Mouse (Mus musculus) heart, postnatal 0 days (tissue): ENCODE results near the gene Mst1. TPM values are rescaled to one million over a fixed set of nuclear protein-coding genes. Genes with fewer than 3 reads are reported as not detected.

Experiments used
- ATAC-seq: fragments of 200-750 bp; cut with Nextera tagmentation; 2 replicates; pipeline ENCODE4 v1.8.0; 2017; ENCODE audit warnings: low read depth, moderate number of reproducible peaks, moderate library complexity; ENCODE audit not compliant: insufficient read depth
- DNase-seq: peaks from one replicate; pipeline ENCODE4 v3.0.0-alpha.2; 2016; ENCODE audit warnings: low spot score
- H3K27ac ChIP-seq: fragments of 300-500 bp; sonication (generic); 2 replicates; pipeline ENCODE4 v1.5.1; 2014; ENCODE audit warnings: low read depth, mild to moderate bottlenecking
- H3K27me3 ChIP-seq: fragments of 300-500 bp; sonication (generic); 2 replicates; pipeline ENCODE4 v1.6.1; 2014; ENCODE audit warnings: low read length, mixed read lengths; ENCODE audit not compliant: control insufficient read depth, insufficient read depth
- H3K36me3 ChIP-seq: fragments of 300-500 bp; sonication (generic); replicated peaks from 2 replicates; pipeline ENCODE4 v1.6.1; 2014; ENCODE audit warnings: low read length, mixed read lengths; ENCODE audit not compliant: control insufficient read depth, insufficient read depth
- H3K4me1 ChIP-seq: fragments of 300-500 bp; sonication (generic); 2 replicates; pipeline ENCODE4 v1.6.1; 2014; ENCODE audit warnings: antibody characterized with exemption; ENCODE audit not compliant: control insufficient read depth, insufficient read depth
- H3K4me2 ChIP-seq: fragments of 300-500 bp; sonication (generic); 2 replicates; pipeline ENCODE4 v1.6.1; 2014; ENCODE audit warnings: low read depth, mild to moderate bottlenecking, low read length, moderate library complexity
- H3K4me3 ChIP-seq: fragments of 300-500 bp; sonication (generic); 2 replicates; pipeline ENCODE4 v1.5.1; 2014; ENCODE audit warnings: low read depth, low read length
- H3K9ac ChIP-seq: fragments of 300-500 bp; sonication (generic); replicated peaks from 2 replicates; pipeline ENCODE4 v1.6.1; 2014; ENCODE audit warnings: low read depth, low read length, mixed read lengths
- H3K9me3 ChIP-seq: fragments of 300-500 bp; sonication (generic); replicated peaks from 2 replicates; pipeline ENCODE4 v1.6.1; 2016; ENCODE audit warnings: low read length; ENCODE audit not compliant: control insufficient read depth
- CTCF ChIP-seq: IDR thresholded peaks from 2 replicates; pipeline ENCODE4 v1.5.1; 2016; ENCODE audit warnings: antibody characterized with exemption, control low read depth, low read depth
- EP300 ChIP-seq: IDR thresholded peaks from 2 replicates; pipeline ENCODE4 v1.6.1; 2016; ENCODE audit warnings: antibody characterized with exemption, low read depth
- WGBS: fragments of 180-500 bp; shearing (Covaris S2); extraction: QIAGEN DNeasy Blood & Tissue Kit; methylation state at CpG from one replicate; pipeline ENCODE4 v1.1.7; 2014; 5-methylcytosine and 5-hydroxymethylcytosine counted together
- polyA plus RNA-seq: library from polyadenylated mRNA; unstranded; fragments of >200 nt; fragmentation: Nextera tagmentation; extraction: Ambion mirVana; gene quantifications from 2 replicates; pipeline ENCODE4 v1.2.1, GENCODE M21; 2015
- total RNA-seq: library from RNA; depleted of rRNA; stranded (reverse); fragments of >200 nt; gene quantifications from 2 replicates; pipeline ENCODE4 v1.2.3, GENCODE M21; 2014; ENCODE audit warnings: low replicate concordance

Gene Mst1
- total and polyA plus RNA-seq, 2 experiments from 2014 or later, result not detected

DNA sequence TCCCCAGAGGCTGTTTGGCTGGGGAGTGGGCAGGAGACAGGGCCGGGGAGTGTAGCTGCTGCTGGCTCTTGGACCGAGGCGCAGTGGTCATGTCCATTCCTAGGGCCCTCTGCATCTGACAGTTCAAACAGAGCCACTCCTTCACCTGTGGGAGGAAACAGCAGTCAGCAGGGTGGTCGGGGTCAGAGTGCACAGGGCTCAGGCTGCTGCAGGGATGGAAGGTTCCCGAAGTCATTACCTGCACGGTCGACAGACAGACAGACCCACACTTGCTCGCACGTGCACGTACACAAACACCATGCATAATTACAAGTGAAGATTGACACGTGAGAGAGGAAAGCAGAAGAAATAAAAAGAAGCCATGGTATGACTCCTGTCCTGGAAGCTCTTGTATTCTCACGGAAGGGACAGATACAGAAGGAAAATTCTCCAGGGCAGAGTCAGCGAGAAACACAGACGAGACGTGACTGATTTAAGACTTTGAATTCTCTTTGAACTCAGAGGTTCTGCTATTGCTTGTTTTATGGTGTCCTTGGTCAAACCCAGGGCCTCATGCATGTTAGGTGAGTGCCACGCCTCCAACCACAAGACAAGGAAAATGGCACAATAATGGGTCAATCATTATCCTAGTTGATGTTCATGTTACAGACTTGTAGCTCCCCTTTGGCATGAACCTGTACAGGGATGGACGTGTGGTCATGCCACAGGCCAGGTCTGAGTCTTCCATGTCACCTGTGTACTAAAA lies 46.4 kb downstream of the Mst1 start:
- no peaks in the 10 kb centered on the region for H3K9me3 ChIP-seq
- no peak for TF ChIP-seq EP300
- TF ChIP-seq CTCF, result no peak

DNA sequence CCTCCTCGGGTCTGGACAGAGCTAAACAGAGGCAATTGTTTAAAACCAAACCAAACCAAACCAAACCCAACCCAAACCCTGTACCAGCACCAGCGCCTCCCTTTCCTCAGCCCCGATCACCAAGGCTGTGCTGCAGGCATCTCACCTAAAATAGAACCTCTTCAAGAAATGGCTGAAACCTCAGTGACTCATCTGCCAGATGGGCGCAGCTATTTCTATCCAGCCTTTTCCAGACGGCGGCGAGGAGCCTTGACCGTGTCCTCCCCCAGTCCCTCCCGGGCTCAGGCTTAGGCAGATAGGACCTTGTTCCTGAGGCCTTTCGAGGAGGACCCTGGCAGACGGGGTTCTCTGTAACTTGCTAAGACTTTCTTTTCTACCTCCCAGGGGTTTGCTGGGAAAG lies 48.0 kb downstream of the Mst1 start:
- no peak overlapping the region for H3K9ac ChIP-seq
- 58% methylated on average over 11 of the region's 11 CpGs for WGBS
- no peaks in the 10 kb centered on the region for H3K4me1 ChIP-seq
- no peak overlapping the region for H3K4me2 ChIP-seq
- DNase-seq (no peak), ATAC-seq (no peak)
- H3K36me3 ChIP-seq, result no peaks in the 10 kb centered on the region
- H3K9me3 ChIP-seq, result no peaks in the 10 kb centered on the region
- TF ChIP-seq CTCF (no peak), EP300 (no peak)
- no peaks in the 10 kb centered on the region for H3K27me3 ChIP-seq
- H3K27ac ChIP-seq, result no peak overlapping the region
- H3K4me3 ChIP-seq, result no peak overlapping the region

More for the DNA sequence above, 46.4 kb downstream of the Mst1 start:
- Histone ChIP-seq H3K9ac (no peak overlapping the region), H3K27ac (no peak overlapping the region), H3K4me1 (no peaks in the 10 kb centered on the region), H3K36me3 (no peaks in the 10 kb centered on the region), H3K4me2 (no peak overlapping the region), H3K27me3 (no peaks in the 10 kb centered on the region), H3K4me3 (no peak overlapping the region)
- ATAC-seq, result no peak
- WGBS, result 83% methylated on average over 17 of the region's 17 CpGs
- DNase-seq, result no peak

- DNase-seq (no peak), ATAC-seq (no peak)
- H3K9ac ChIP-seq, result no peak overlapping the region
- H3K4me1 ChIP-seq, result no peaks in the 10 kb centered on the region
- H3K9me3 ChIP-seq, result no peaks in the 10 kb centered on the region
- no peak overlapping the region for H3K4me2 ChIP-seq
- no peak overlapping the region for H3K4me3 ChIP-seq
- no peaks in the 10 kb centered on the region for H3K27me3 ChIP-seq
- no peak for TF ChIP-seq EP300
- no peaks in the 10 kb centered on the region for H3K36me3 ChIP-seq
- no peak overlapping the region for H3K27ac ChIP-seq
- WGBS, result 68% methylated on average over 13 of the region's 13 CpGs
Observed at GRCm38 (mm10) chr9:108129042-108129948, 49.1 kb downstream of the Mst1 start.

GRCm38 (mm10) chr9:108131502-108131901 lies 51.3 kb downstream of the Mst1 start:
- DNase-seq, result no peak
- Histone ChIP-seq H3K4me2 (no peak overlapping the region), H3K27ac (no peak overlapping the region), H3K36me3 (no peaks in the 10 kb centered on the region), H3K9me3 (no peaks in the 10 kb centered on the region), H3K27me3 (no peaks in the 10 kb centered on the region), H3K9ac (no peak overlapping the region), H3K4me3 (no peak overlapping the region), H3K4me1 (no peaks in the 10 kb centered on the region)
- TF ChIP-seq EP300 (no peak), CTCF (no peak)
- WGBS, result 83% methylated on average over 5 of the region's 5 CpGs
- ATAC-seq, result no peak

DNA sequence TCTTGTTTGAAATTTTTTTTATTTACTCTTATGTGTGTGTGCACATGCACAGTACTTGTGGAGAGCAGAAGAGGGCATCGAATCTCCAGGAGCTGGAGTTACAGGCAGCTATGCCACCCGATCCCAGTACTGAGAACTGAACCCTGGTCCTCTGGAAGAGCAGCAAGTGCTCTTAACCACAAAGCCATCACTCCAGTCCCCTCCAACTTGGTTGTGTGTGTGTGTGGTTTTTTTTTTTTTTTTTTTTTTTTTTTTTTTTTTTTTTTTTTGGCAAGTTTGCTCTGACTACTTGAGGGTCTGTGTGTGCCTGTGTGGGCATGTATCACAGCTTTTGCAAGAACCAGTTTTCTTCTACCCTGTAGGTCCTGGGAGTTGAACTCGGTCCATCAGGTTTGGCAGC lies 52.1 kb downstream of the Mst1 start:
- WGBS, result 90% methylated on average over 3 of the region's 3 CpGs

More for the DNA sequence above, 52.1 kb downstream of the Mst1 start:
- no peaks in the 10 kb centered on the region for H3K27me3 ChIP-seq
- H3K4me3 ChIP-seq, result no peak overlapping the region
- TF ChIP-seq EP300, result no peak
- no peaks in the 10 kb centered on the region for H3K36me3 ChIP-seq
- no peak overlapping the region for H3K27ac ChIP-seq
- ATAC-seq (no peak), DNase-seq (no peak)
- no peak overlapping the region for H3K4me2 ChIP-seq
- H3K9ac ChIP-seq, result no peak overlapping the region
- peaks cover 3% of the 10 kb centered on the region; the same call in 1 of the 2 replicates for H3K4me1 ChIP-seq
- H3K9me3 ChIP-seq, result no peaks in the 10 kb centered on the region
